Mouse (Mus musculus): ENCODE measurements around the gene Eef2k.
"Not testable (repeated sequence)": the region's sequence is repeated elsewhere in the genome, so short reads cannot be mapped to it uniquely, and the experiment has no call there.

- TF ChIP-seq POLR2A, CTCF (IDR thresholded peaks at IDR 0.05; ENCODE audit: extremely low read depth, insufficient read depth, low read length): not testable (repeated sequence)
Measured at GRCm38 (mm10) chr7:120953591-120953990, 111.0 kb downstream of the Eef2k start.

All from cortical plate, adult 2 months (tissue).